Mouse (Mus musculus) right cerebral cortex, adult 18-20 months (tissue): ENCODE measurements at regions not wholly inside any gene's neighbourhood (a gene's known extent, or its start where the extent isn't known, plus 50 kb on each side); places are given as distances from the start of the nearest gene placed in this dataset.
"Not testable (repeated sequence)": the region's sequence is repeated elsewhere in the genome, so short reads cannot be mapped to it uniquely, and the experiment has no call there.

ENCODE experiments used
- DNase-seq: peaks from one replicate; pipeline ENCODE4 v3.0.0; 2022; ENCODE audit warnings: mixed read lengths

DNA sequence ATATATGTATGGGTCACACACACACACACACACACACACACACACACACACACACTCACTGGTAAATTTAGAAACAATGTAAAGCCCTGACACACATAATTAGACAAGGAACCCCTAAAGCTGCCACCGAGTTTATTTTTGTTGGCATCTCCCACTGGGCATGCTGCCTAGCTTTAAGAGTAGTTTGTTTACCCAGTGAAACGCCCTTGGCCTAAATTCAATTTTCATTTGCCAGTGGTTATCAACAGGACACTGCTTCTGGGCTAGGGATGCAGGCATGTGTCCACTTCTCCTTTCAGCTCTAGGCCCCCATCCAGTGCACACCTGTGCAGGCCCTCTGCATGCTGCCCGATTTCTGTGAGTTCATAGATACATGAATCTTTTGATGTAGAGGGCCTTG lies 73.7 kb upstream of the 1110032F04Rik start:
- no peak for DNase-seq

DNA sequence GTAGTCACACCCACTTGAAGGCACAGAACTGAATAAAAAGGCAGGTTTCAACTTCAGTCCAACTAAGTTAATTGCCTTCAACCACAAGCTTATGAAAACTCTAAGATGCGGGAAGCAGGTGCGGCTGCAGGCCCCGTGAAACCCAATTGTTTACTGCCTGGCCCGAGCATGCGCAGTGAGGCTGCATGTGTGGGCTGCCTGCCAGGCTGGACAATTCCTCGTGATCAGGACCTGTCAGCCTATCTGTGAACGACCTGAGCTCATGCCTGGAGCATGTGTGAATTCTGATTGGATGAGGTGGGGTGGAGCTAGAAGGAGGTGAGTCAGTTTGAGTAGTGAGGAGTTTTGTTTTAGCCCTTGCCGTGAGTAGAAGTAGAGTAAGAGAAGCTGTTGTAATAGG lies 71.0 kb upstream of the 1110032F04Rik start:
- not testable (repeated sequence) for DNase-seq

DNA sequence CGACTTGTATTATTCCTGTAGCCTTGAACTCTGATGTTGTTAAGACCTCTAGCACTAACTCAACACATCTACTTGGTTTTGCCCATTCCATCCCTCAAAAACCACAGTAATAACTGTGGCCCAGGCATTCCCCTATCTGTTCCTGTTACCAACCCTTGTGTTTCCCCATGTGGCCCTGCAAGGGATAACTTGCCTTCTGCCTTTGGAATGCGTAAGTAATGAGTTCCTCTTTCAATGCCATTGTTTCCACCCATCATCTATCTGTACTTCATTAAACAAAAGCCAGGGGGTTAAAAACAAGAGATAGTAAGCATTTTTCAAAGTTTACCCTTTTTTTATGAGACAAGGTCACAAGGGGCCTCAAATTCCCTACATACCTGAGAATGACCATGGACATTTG lies 60.5 kb upstream of the 1110032F04Rik start:
- no peak for DNase-seq

DNA sequence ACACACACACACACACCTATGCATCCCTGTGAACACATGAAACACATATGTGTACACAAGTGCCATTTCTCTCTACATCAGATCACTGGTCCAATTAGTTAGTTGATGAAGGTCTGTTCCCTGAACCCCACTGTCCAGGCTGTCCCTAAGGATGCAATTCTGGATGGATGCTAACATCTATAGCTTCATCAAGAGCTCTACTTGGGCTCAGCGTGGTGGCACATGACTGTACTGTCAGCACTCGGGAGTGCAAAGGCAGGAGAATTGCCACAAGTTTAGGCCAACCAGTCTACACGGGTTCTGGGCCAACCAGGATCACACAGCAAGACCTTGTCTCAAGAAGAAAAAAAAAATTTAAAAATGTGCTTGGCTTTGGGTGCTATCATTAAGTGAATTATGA lies 55.9 kb upstream of the 1110032F04Rik start:
- DNase-seq, result no peak

DNA sequence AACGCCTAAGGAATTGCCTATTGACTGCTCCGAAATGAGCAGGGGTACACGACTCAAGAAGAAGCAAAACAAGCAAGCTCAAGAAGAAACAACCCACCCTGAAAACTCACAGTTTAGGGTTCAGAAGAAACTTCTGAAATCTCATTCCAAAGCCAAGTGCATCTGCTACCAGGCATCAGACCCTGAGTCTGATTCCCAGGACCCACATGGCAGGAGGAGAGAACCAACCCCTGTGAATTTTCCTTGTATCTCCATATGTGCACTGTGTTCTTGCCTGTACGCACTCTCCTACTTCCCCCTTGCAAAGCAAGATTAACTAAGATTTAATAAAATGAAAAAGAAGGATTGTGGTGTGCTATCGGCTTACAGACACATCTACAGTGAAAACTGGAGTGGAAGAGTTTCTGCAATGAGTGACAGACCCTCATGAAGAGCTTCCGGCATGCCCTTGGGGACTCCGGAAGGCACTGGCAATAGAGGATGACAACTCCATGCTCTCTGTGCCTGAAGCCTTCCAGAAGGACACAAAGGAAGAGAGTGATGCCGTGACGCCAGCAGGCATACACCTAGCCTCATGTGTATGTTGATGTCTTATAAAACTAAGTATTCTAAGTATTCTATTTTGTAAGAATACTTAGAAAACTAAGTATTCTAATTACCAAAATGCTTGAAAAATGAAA lies 55.2 kb upstream of the 1110032F04Rik start:
- DNase-seq, result no peak

DNA sequence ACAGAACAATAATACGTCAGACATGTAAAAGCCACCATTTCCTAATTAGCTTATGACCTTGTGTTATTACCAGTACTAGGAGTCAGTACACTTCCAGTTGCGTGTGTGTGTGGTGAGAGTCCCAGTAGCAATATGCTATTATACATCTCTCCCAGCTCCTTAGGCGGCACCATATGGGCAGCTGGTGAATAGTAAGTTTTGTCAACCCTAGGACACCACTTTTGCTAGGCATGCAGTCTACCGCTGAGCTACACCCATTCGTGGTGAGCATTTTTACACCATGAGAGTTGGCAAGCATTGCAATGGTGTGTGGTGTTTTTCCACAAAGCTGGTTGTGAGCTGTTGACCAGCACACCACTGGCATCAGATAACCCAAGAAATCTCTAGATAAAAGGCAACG lies 53.8 kb upstream of the 1110032F04Rik start:
- DNase-seq, result no peak

DNA sequence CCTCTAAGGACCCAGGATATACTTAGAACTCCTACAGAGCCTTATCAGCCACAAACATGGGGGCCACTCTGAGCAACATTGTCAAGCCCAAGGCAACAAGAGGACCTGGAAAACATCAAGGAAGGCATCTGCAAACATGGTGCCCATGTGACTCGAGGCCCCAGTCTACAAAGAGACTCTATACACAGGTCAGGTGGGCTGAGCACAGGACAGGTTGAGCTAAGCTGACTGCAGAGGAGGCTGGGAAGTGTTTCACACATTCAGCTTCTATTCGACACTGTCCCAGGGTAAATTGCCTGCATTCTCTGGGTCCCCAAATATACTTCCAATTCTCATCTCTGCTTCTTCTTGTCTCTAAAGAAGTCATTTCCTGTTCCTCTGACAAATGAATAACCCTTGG lies 52.1 kb upstream of the 1110032F04Rik start:
- no peak for DNase-seq
